Mouse (Mus musculus) liver, embryonic 11.5 days (tissue): Measurements from ENCODE around the gene Polh. TPM values are rescaled to one million over a fixed set of nuclear protein-coding genes. Genes with fewer than 3 reads are reported as not detected.
A peak's percentile ranks its signal among the peaks of the same experiment; 100 is the strongest.

Experiments
- ATAC-seq: fragments of 200-750 bp; cut with Nextera tagmentation; replicated peaks from 2 replicates; pipeline ENCODE4 v1.8.0; 2017; ENCODE audit warnings: moderate number of reproducible peaks, mild to moderate bottlenecking, moderate TSS enrichment, moderate library complexity; ENCODE audit not compliant: low FRiP score
- DNase-seq: peaks from one replicate; pipeline ENCODE4 v3.0.0-alpha.2; 2017; ENCODE audit warnings: low spot score
- H3K27ac ChIP-seq: fragments of 300-500 bp; sonication (generic); 2 replicates; pipeline ENCODE4 v1.5.1; 2014; ENCODE audit warnings: mild to moderate bottlenecking, low read depth, low read length, control low read depth
- H3K27me3 ChIP-seq: fragments of 300-500 bp; sonication (generic); replicated peaks from 2 replicates; pipeline ENCODE4 v1.6.1; 2014; ENCODE audit warnings: low read length, mixed read lengths; ENCODE audit not compliant: control insufficient read depth, insufficient read depth
- H3K36me3 ChIP-seq: fragments of 300-500 bp; sonication (generic); 2 replicates; pipeline ENCODE4 v1.6.1; 2014; ENCODE audit warnings: mild to moderate bottlenecking, low read length, moderate library complexity, mixed read lengths; ENCODE audit not compliant: control insufficient read depth, insufficient read depth
- H3K4me1 ChIP-seq: fragments of 300-500 bp; sonication (generic); replicated peaks from 2 replicates; pipeline ENCODE4 v1.6.1; 2014; ENCODE audit warnings: low read length, mixed read lengths; ENCODE audit not compliant: control insufficient read depth, insufficient read depth
- H3K4me2 ChIP-seq: fragments of 300-500 bp; sonication (generic); 2 replicates; pipeline ENCODE4 v1.6.1; 2014; ENCODE audit warnings: mild to moderate bottlenecking, control low read depth, moderate library complexity
- H3K4me3 ChIP-seq: fragments of 300-500 bp; sonication (generic); 2 replicates; pipeline ENCODE4 v1.5.1; 2014; ENCODE audit warnings: low read depth, low read length, control low read depth
- H3K9ac ChIP-seq: fragments of 300-500 bp; sonication (generic); 2 replicates; pipeline ENCODE4 v1.6.1; 2014; ENCODE audit warnings: low read depth, low read length, control low read depth
- H3K9me3 ChIP-seq: fragments of 300-500 bp; sonication (generic); 2 replicates; pipeline ENCODE4 v1.6.1; 2016; ENCODE audit warnings: low read length, inconsistent platforms, mixed read lengths; ENCODE audit not compliant: control insufficient read depth
- WGBS: fragments of 180-500 bp; shearing (Covaris S2); extraction: QIAGEN DNeasy Blood & Tissue Kit; methylation state at CpG from one replicate; pipeline ENCODE4 v1.1.7; 2014; 5-methylcytosine and 5-hydroxymethylcytosine counted together
- polyA plus RNA-seq: library from polyadenylated mRNA; unstranded; fragments of >200 nt; fragmentation: Nextera tagmentation; extraction: Ambion mirVana; gene quantifications from 2 replicates; pipeline ENCODE4 v1.2.1, GENCODE M21; 2014

Gene Polh
- polyA plus RNA-seq, 1 experiment from 2014 or later = 20.9 TPM

GRCm38 (mm10) chr17:46132862-46133261 is 69.6 kb downstream of the Polh start:
- Histone ChIP-seq H3K9me3 (no peaks in the 10 kb centered on the region), H3K9ac (no peak overlapping the region), H3K4me2 (no peak overlapping the region), H3K27ac (no peak overlapping the region), H3K4me1 (no peaks in the 10 kb centered on the region; the same call in 1 of the 2 replicates), H3K4me3 (no peak overlapping the region), H3K36me3 (peaks cover 14% of the 10 kb centered on the region; the same call in 1 of the 2 replicates), H3K27me3 (no peaks in the 10 kb centered on the region)
- 47% methylated on average over 8 of the region's 8 CpGs for WGBS
- no peak for ATAC-seq
- DNase-seq = no peak

- 18% methylated on average over 12 of the region's 12 CpGs for WGBS
- no peak overlapping the region for H3K4me3 ChIP-seq
- no peak overlapping the region for H3K9ac ChIP-seq
- no peaks in the 10 kb centered on the region; the same call in 1 of the 2 replicates for H3K4me1 ChIP-seq
- no peak overlapping the region for H3K4me2 ChIP-seq
- ATAC-seq = no peak
- H3K36me3 ChIP-seq = peaks cover 16% of the 10 kb centered on the region; the same call in 1 of the 2 replicates
- no peaks in the 10 kb centered on the region for H3K27me3 ChIP-seq
- no peak overlapping the region for H3K27ac ChIP-seq
- no peaks in the 10 kb centered on the region for H3K9me3 ChIP-seq
- DNase-seq = peak; percentile 67
Observed at GRCm38 (mm10) chr17:46132058-46132718, 70.3 kb downstream of the Polh start.

- H3K27me3 ChIP-seq = no peaks in the 10 kb centered on the region
- H3K9ac ChIP-seq = no peak overlapping the region
- H3K9me3 ChIP-seq = no peaks in the 10 kb centered on the region
- DNase-seq (no peak), ATAC-seq (no peak)
- H3K4me2 ChIP-seq = no peak overlapping the region
- H3K36me3 ChIP-seq = peaks cover 31% of the 10 kb centered on the region
- no peak overlapping the region for H3K27ac ChIP-seq
- H3K4me3 ChIP-seq = no peak overlapping the region
- peaks cover 3% of the 10 kb centered on the region; the same call in 1 of the 2 replicates for H3K4me1 ChIP-seq
- WGBS = 80% methylated on average over 13 of the region's 13 CpGs
Observed at GRCm38 (mm10) chr17:46129741-46130498, 72.5 kb downstream of the Polh start.

GRCm38 (mm10) chr17:46127814-46128493 is 74.5 kb downstream of the Polh start:
- no peak overlapping the region for H3K9ac ChIP-seq
- no peak overlapping the region for H3K4me2 ChIP-seq
- H3K4me1 ChIP-seq = peaks cover 3% of the 10 kb centered on the region; the same call in 1 of the 2 replicates
- no peaks in the 10 kb centered on the region for H3K9me3 ChIP-seq
- H3K36me3 ChIP-seq = peaks cover 49% of the 10 kb centered on the region
- no peak for ATAC-seq
- no peaks in the 10 kb centered on the region for H3K27me3 ChIP-seq
- DNase-seq = no peak
- H3K27ac ChIP-seq = no peak overlapping the region
- no peak overlapping the region for H3K4me3 ChIP-seq
- 75% methylated on average over 6 of the region's 6 CpGs for whole genome bisulfite sequencing

GRCm38 (mm10) chr17:46126608-46127007 is 75.8 kb downstream of the Polh start:
- no peak overlapping the region for H3K4me3 ChIP-seq
- peaks cover 3% of the 10 kb centered on the region; the same call in 1 of the 2 replicates for H3K4me1 ChIP-seq
- H3K9ac ChIP-seq = no peak overlapping the region
- DNase-seq = no peak
- no peaks in the 10 kb centered on the region for H3K27me3 ChIP-seq
- no peak overlapping the region for H3K4me2 ChIP-seq
- ATAC-seq = no peak
- WGBS = 76% methylated on average over 6 of the region's 6 CpGs
- peaks cover 56% of the 10 kb centered on the region for H3K36me3 ChIP-seq
- H3K9me3 ChIP-seq = no peaks in the 10 kb centered on the region
- H3K27ac ChIP-seq = no peak overlapping the region

GRCm38 (mm10) chr17:46123953-46124700 is 78.3 kb downstream of the Polh start:
- H3K4me1 ChIP-seq = peaks cover 3% of the 10 kb centered on the region; the same call in 1 of the 2 replicates
- no peak overlapping the region for H3K4me3 ChIP-seq
- H3K9ac ChIP-seq = no peak overlapping the region
- no peaks in the 10 kb centered on the region for H3K27me3 ChIP-seq
- peaks cover 63% of the 10 kb centered on the region for H3K36me3 ChIP-seq
- 87% methylated on average over 12 of the region's 12 CpGs for WGBS
- no peak for ATAC-seq
- no peak for DNase-seq
- H3K4me2 ChIP-seq = no peak overlapping the region
- H3K27ac ChIP-seq = no peak overlapping the region
- H3K9me3 ChIP-seq = no peaks in the 10 kb centered on the region

- no peaks in the 10 kb centered on the region for H3K9me3 ChIP-seq
- 96% methylated on average over 4 of the region's 4 CpGs for WGBS
- no peak overlapping the region for H3K27ac ChIP-seq
- H3K27me3 ChIP-seq = no peaks in the 10 kb centered on the region
- peaks cover 56% of the 10 kb centered on the region for H3K36me3 ChIP-seq
- no peak overlapping the region for H3K4me3 ChIP-seq
- H3K4me2 ChIP-seq = no peak overlapping the region
- H3K9ac ChIP-seq = no peak overlapping the region
- peaks cover 3% of the 10 kb centered on the region for H3K4me1 ChIP-seq
- DNase-seq = no peak
- no peak for ATAC-seq
Observed at GRCm38 (mm10) chr17:46123285-46123684, 79.2 kb downstream of the Polh start.

- Histone ChIP-seq H3K36me3 (peaks cover 56% of the 10 kb centered on the region), H3K4me2 (no peak overlapping the region), H3K27ac (no peak overlapping the region), H3K4me1 (peaks cover 3% of the 10 kb centered on the region), H3K27me3 (no peaks in the 10 kb centered on the region), H3K9ac (no peak overlapping the region), H3K9me3 (no peaks in the 10 kb centered on the region), H3K4me3 (no peak overlapping the region)
- DNase-seq = no peak
- 96% methylated on average over 4 of the region's 4 CpGs for WGBS
- ATAC-seq = no peak
Observed at GRCm38 (mm10) chr17:46122791-46123190, 79.7 kb downstream of the Polh start.
